Mouse (Mus musculus) liver, postnatal 0 days (tissue): Measurements from ENCODE around the gene Boc.

Experiments
- CTCF ChIP-seq: sonication (generic); IDR thresholded peaks from 2 replicates; pipeline ENCODE4 v1.5.1; 2016; ENCODE audit warnings: antibody characterized with exemption, low read depth
- EP300 ChIP-seq: IDR thresholded peaks from 2 replicates; pipeline ENCODE4 v1.6.1; 2016; ENCODE audit warnings: antibody characterized with exemption, low read depth, mild to moderate bottlenecking

DNA sequence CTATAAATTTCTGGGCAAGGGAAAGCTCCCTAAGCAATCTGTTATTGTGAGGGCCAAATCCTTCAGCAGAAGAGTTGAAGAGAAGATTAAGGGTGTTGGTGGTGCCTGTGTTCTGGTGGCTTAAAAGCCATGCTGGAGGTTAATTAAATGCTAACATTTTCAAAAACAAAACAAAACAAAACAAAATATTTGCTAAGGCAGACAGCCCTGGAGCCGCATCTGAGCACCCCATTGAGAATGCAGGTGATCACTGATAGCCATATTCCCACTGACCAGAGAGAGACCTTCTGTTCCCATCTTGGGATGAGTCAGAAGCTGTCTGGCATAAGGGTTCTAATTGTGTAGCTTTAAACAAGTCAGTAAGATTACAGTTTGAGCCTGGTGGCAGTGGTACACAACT lies 19.9 kb upstream of the Boc start:
- no peak for TF ChIP-seq CTCF
- TF ChIP-seq EP300, result no peak
